Mouse (Mus musculus) macrophage (primary cell): ENCODE measurements around the gene Sema3a. TPM values are rescaled to one million over a fixed set of nuclear protein-coding genes. Genes with fewer than 3 reads are reported as not detected.

Experiments used
- H3K27ac ChIP-seq: fragments of 350-480 bp; formaldehyde crosslinking; 2 replicates; pipeline ENCODE4 v1.9.0; 2021
- H3K36me3 ChIP-seq: fragments of 350-480 bp; formaldehyde crosslinking; 2 replicates; pipeline ENCODE4 v1.9.0; 2021; ENCODE audit errors: inconsistent target
- H3K4me3 ChIP-seq: fragments of 350-480 bp; formaldehyde crosslinking; 2 replicates; pipeline ENCODE4 v1.9.0; 2021; ENCODE audit errors: inconsistent target
- H3K79me2 ChIP-seq: fragments of 350-480 bp; formaldehyde crosslinking; 2 replicates; pipeline ENCODE4 v1.9.0; 2021; ENCODE audit errors: inconsistent target
- WGBS: methylation state at CpG from one replicate; pipeline ENCODE4 v1.1.7; 2026; ENCODE audit warnings: inconsistent platforms; ENCODE audit not compliant: missing documents; 5-methylcytosine and 5-hydroxymethylcytosine counted together
- polyA plus RNA-seq: library from polyadenylated mRNA; stranded (reverse); fragments of 250-400 nt; gene quantifications from 3 replicates; pipeline ENCODE4 v1.2.4, GENCODE M21; 2018; ENCODE audit warnings: inconsistent platforms

Sema3a gene
- polyA plus RNA-seq, 1 experiment from 2014 or later = not detected

DNA sequence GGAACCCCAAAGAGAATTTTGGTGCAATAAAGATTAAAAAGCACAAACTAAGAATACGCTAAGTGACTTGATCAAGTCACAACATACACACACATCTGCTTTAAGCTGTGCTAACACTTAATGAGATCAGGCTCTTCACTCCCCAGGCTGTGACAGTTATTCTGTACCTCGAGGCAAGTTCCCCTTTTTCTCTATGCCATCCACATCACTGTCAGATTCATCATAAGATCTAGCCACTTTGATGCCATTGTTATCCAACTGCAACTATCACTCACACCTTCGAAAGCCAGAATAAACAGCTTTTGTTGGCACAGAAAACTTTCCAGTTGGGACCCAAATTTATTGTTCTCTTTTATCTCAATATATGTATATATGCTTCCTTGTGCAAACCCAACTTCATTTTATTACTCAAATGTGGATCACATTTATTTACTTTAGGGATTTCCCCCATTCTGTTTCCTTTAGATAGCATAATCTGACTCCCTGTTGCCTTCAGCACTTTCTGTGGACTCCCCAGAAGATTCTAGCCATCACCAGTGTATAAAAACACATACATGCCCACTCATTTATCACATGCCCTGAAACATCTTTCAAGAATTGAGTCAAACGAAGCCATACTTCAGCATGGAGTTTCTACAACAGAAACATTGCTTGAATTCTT is 380.8 kb downstream of the Sema3a start:
- Histone ChIP-seq H3K4me3 (no peak overlapping the region), H3K36me3 (no peaks in the 10 kb centered on the region), H3K79me2 (no peaks in the 10 kb centered on the region), H3K27ac (no peak overlapping the region)
- WGBS = 56% methylated on average over 4 of the region's 4 CpGs

DNA sequence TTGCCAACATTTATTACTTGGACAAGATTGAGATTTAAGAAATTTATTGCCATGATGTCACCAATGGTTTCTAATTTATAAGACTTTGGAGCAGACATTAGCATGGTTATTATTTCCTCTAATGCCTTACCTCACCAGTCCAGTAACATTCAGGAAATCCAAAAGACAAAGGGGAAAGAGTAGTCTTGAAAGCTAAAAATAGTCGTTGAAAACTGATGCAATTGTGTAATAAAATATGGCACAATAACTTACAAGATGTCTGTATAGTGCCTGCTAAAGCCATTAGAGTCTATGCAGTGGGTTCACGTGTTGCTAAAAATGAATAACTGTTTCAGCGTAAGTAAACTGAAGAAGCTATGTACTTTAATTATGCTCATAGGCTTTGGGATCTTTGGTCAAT is 383.9 kb downstream of the Sema3a start:
- Histone ChIP-seq H3K79me2 (no peaks in the 10 kb centered on the region), H3K4me3 (no peak overlapping the region), H3K27ac (no peak overlapping the region), H3K36me3 (no peaks in the 10 kb centered on the region)
- 35% methylated on average over 3 of the region's 3 CpGs for WGBS

DNA sequence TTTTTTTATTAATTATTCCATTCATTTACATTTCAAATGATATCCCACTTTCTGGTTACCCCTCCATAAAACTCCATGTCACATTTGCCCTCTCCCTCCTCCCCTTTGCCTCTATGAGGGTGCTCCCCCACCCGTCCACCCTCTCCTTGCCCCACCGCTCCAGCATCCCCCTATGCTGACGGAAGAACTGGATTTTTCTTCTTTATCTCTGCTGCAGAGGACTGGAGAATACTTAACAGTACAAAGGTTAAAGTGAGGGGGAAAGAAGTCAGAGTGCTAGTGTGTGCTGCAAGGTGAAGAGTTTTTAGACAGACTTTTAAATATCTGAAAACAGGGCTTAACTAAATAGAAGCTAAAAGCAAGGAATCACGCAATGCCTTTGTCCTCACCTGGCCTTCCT is 391.8 kb downstream of the Sema3a start:
- 96% methylated on average over 2 of the region's 4 CpGs for WGBS
- Histone ChIP-seq H3K27ac (no peak overlapping the region), H3K36me3 (no peaks in the 10 kb centered on the region), H3K4me3 (no peak overlapping the region), H3K79me2 (no peaks in the 10 kb centered on the region)

DNA sequence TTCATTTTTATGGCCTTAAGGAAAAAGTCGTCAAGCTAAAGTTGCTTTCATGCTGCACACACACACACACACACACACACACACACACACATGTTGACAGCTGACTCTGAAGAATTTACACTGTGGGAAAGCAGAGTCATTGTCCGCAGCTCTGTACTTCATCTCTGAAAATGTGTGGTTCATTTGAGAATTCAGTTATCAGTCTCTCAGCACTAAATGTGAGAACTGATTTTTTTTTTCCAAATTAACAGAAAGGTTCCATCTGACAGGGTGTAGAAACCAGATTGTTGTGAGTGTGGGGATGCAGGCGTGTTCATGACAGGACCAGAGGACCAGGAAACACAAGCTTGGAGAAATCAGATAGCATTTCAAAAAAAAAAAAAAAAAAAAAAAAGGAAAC is 400.4 kb downstream of the Sema3a start:
- 54% methylated on average over 3 of the region's 3 CpGs for WGBS
- no peak overlapping the region for H3K4me3 ChIP-seq
- H3K79me2 ChIP-seq = no peaks in the 10 kb centered on the region
- no peak overlapping the region for H3K27ac ChIP-seq
- no peaks in the 10 kb centered on the region for H3K36me3 ChIP-seq

- Histone ChIP-seq H3K36me3 (no peaks in the 10 kb centered on the region), H3K27ac (no peak overlapping the region), H3K4me3 (no peak overlapping the region), H3K79me2 (no peaks in the 10 kb centered on the region)
- 4% methylated on average over 7 of the region's 7 CpGs for WGBS
Measured at GRCm38 (mm10) chr5:13527037-13527464, 401.8 kb downstream of the Sema3a start.

DNA sequence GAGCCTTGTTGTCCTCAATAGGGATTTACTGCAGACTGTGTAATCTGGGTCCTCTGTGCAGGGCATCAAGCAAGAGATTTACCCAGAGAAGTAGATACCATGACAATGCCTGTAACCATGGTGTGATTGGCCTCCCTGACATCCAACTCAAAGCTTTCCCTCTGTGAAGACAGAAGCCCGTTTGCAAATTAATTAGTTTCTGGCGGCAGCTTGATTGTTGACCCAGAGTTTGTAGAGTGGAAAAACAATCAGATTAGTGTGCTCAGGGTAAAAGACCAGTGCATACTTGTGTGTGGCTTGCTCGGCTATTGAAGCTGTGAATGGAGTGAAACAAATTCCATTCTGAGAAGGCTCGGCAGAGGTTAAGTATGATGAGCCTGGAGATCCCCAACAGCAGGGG is 404.0 kb downstream of the Sema3a start:
- 90% methylated on average over 4 of the region's 4 CpGs for WGBS
- Histone ChIP-seq H3K4me3 (no peak overlapping the region), H3K36me3 (no peaks in the 10 kb centered on the region), H3K79me2 (no peaks in the 10 kb centered on the region), H3K27ac (no peak overlapping the region)

GRCm38 (mm10) chr5:13547472-13548209 is 422.4 kb downstream of the Sema3a start:
- Histone ChIP-seq H3K27ac (no peak overlapping the region), H3K36me3 (no peaks in the 10 kb centered on the region), H3K4me3 (no peak overlapping the region), H3K79me2 (no peaks in the 10 kb centered on the region)
- 60% methylated on average over 2 of the region's 2 CpGs for WGBS

- H3K4me3 ChIP-seq = no peak overlapping the region
- 80% methylated on average over 1 of the region's 1 CpGs for WGBS
- H3K27ac ChIP-seq = no peak overlapping the region
- no peaks in the 10 kb centered on the region for H3K79me2 ChIP-seq
- no peaks in the 10 kb centered on the region for H3K36me3 ChIP-seq
Measured at GRCm38 (mm10) chr5:13548210-13548554, 423.0 kb downstream of the Sema3a start.

DNA sequence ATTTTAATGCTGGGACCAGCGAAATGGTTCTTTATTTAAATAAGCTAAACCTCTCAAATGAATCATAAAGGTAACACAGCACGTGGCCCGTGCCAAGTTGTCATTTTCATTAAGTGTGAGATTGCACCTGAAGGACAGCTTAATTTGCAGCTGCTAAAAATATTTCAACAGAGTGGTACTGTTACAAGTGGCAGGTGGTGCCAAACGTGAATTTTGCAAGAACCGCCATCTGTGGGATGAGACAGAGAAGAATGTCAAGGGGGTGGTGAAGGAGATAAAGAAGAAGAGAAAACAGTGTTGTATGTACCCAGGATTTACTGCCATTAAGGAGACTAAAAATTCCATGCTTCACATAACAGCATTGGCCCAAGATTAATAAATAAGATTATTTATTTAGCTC is 423.9 kb downstream of the Sema3a start:
- Histone ChIP-seq H3K36me3 (no peaks in the 10 kb centered on the region), H3K79me2 (no peaks in the 10 kb centered on the region), H3K4me3 (no peak overlapping the region), H3K27ac (no peak overlapping the region)
- WGBS = 81% methylated on average over 5 of the region's 5 CpGs

- WGBS = 76% methylated on average over 1 of the region's 1 CpGs
Measured at GRCm38 (mm10) chr5:13550953-13551352, 425.7 kb downstream of the Sema3a start.

GRCm38 (mm10) chr5:13557257-13557656 is 432.0 kb downstream of the Sema3a start:
- Histone ChIP-seq H3K79me2 (no peaks in the 10 kb centered on the region), H3K4me3 (no peak overlapping the region), H3K36me3 (no peaks in the 10 kb centered on the region), H3K27ac (no peak overlapping the region)
- 85% methylated on average over 4 of the region's 4 CpGs for WGBS

More at GRCm38 (mm10) chr5:13550953-13551352, 425.7 kb downstream of the Sema3a start:
- Histone ChIP-seq H3K27ac (no peak overlapping the region), H3K79me2 (no peaks in the 10 kb centered on the region), H3K4me3 (no peak overlapping the region), H3K36me3 (no peaks in the 10 kb centered on the region)

DNA sequence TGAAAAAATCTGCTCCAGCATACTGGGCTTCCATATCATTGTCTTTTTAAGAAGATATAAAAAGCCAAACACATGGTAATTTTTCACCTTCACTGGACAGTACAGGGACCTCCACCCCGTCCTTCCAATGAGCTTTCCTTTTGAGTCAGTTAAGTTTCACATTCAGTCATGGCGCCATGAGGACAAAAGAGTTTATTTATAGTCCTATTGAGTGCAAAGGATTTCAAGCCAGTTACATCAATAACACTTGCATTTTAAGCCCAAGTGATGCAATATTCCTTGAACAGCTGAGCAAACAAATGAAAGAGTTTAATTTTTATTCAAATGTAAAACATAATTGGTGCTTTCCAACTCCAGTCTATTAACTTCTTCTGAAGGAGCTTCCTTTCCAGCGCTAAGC is 448.7 kb downstream of the Sema3a start:
- Histone ChIP-seq H3K36me3 (no peaks in the 10 kb centered on the region), H3K4me3 (no peak overlapping the region), H3K79me2 (no peaks in the 10 kb centered on the region), H3K27ac (no peak overlapping the region)
- WGBS = 100% methylated on average over 3 of the region's 3 CpGs

GRCm38 (mm10) chr5:13579123-13579522 is 453.9 kb downstream of the Sema3a start:
- Histone ChIP-seq H3K4me3 (no peak overlapping the region), H3K36me3 (no peaks in the 10 kb centered on the region), H3K79me2 (no peaks in the 10 kb centered on the region), H3K27ac (no peak overlapping the region)
- WGBS = 96% methylated on average over 2 of the region's 2 CpGs

DNA sequence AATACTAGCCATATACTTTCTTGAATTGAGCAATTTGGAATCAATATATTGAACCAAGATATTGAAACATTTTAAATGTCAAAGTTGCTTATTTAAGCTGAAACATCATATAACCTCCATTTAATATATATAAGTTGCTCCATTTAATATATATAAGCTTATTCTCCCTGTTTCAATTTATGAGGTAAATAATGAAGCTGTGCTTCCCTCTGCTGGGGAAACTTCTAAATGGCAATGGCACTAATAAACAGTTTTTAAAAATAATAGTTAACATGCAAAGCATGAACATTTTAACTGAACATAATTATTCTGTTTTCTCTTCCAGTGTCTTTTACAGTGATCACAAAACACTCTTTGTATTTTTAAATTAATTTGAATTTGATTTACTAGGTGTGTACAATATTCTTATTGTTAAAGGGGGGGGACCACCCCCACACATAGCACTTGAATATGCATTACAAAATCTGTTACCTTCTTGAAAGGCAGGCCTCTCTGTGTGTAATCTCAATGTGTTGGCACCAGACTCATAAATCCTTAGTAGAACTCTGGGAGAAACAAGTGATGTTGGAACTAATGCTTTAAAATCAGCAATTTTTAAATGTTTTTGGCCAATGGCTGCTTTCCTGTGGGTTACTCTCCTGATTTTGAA is 460.5 kb downstream of the Sema3a start:
- no peaks in the 10 kb centered on the region for H3K36me3 ChIP-seq
- no peaks in the 10 kb centered on the region for H3K79me2 ChIP-seq
- no peak overlapping the region for H3K4me3 ChIP-seq
- H3K27ac ChIP-seq = no peak overlapping the region

GRCm38 (mm10) chr5:13594422-13594821 is 469.2 kb downstream of the Sema3a start:
- Histone ChIP-seq H3K27ac (no peak overlapping the region), H3K36me3 (no peaks in the 10 kb centered on the region), H3K79me2 (no peaks in the 10 kb centered on the region), H3K4me3 (no peak overlapping the region)
- WGBS = 93% methylated on average over 2 of the region's 2 CpGs
